Mouse (Mus musculus): ENCODE data around the gene Csmd2. TPM values are rescaled to one million over a fixed set of nuclear protein-coding genes. Genes with fewer than 3 reads are reported as not detected.

The Csmd2 gene
- polyA plus RNA-seq, 1 experiment from 2014 or later: 0.12 TPM

GRCm38 (mm10) chr4:128217991-128218595 lies 230.4 kb downstream of the Csmd2 start:
- no peak for ATAC-seq (ENCODE audit: insufficient read depth)
- Histone ChIP-seq H3K27me3 (ENCODE audit: insufficient read depth, low read length) (no peaks in the 10 kb centered on the region), H3K4me2 (no peak overlapping the region), H3K4me1 (ENCODE audit: insufficient read depth) (no peaks in the 10 kb centered on the region), H3K4me3 (ENCODE audit: low read depth, low read length) (no peak overlapping the region), H3K36me3 (ENCODE audit: insufficient read depth) (no peaks in the 10 kb centered on the region), H3K9ac (no peak overlapping the region), H3K27ac (ENCODE audit: low read depth) (no peak overlapping the region), H3K9me3 (ENCODE audit: low read depth, low read length) (no peaks in the 10 kb centered on the region)
- TF ChIP-seq CTCF (IDR thresholded peaks at IDR 0.05; ENCODE audit: low read depth): no peak
- 63% methylated on average over 13 of the region's 13 CpGs for WGBS
- DNase-seq: peak; percentile 6

DNA sequence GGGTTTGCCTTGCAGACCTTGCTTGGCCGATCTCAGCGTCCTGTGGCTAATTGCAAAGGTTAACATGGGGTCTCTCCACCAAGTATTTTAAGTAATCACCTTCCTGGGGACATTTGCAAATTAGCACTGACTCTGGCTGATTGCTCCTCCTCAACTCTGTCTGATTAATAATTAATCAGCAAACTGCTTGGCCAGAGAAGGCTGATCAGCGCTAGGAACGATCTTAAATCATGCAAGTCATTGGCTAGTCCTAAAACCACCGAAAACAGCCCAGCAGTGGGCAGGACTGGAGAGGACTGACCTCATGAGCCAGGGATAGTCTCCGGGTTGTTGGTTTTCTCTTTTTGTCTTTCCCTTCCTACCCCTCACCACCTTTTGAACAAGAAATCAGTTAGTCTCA lies 236.8 kb downstream of the Csmd2 start:
- H3K9ac ChIP-seq: no peak overlapping the region
- no peak overlapping the region for H3K27ac ChIP-seq (ENCODE audit: low read depth)
- no peak for TF ChIP-seq CTCF (IDR thresholded peaks at IDR 0.05; ENCODE audit: low read depth)
- no peaks in the 10 kb centered on the region for H3K4me1 ChIP-seq (ENCODE audit: insufficient read depth)
- H3K4me2 ChIP-seq: no peak overlapping the region
- no peaks in the 10 kb centered on the region for H3K36me3 ChIP-seq (ENCODE audit: insufficient read depth)
- no peak overlapping the region for H3K4me3 ChIP-seq (ENCODE audit: low read depth, low read length)
- DNase-seq: no peak
- H3K9me3 ChIP-seq (ENCODE audit: low read depth, low read length): no peaks in the 10 kb centered on the region
- no peak for ATAC-seq (ENCODE audit: insufficient read depth)
- 56% methylated on average over 6 of the region's 6 CpGs for WGBS
- no peaks in the 10 kb centered on the region for H3K27me3 ChIP-seq (ENCODE audit: insufficient read depth, low read length)

GRCm38 (mm10) chr4:128227377-128228316 lies 240.0 kb downstream of the Csmd2 start:
- no peak overlapping the region for H3K4me3 ChIP-seq (ENCODE audit: low read depth, low read length)
- no peak for DNase-seq
- H3K9ac ChIP-seq: no peak overlapping the region
- no peak overlapping the region for H3K4me2 ChIP-seq
- no peak overlapping the region for H3K27ac ChIP-seq (ENCODE audit: low read depth)
- no peak for ATAC-seq (ENCODE audit: insufficient read depth)
- H3K9me3 ChIP-seq (ENCODE audit: low read depth, low read length): no peaks in the 10 kb centered on the region
- TF ChIP-seq CTCF (IDR thresholded peaks at IDR 0.05; ENCODE audit: low read depth): no peak
- H3K4me1 ChIP-seq (ENCODE audit: insufficient read depth): no peaks in the 10 kb centered on the region
- no peaks in the 10 kb centered on the region for H3K27me3 ChIP-seq (ENCODE audit: insufficient read depth, low read length)
- WGBS: 26% methylated on average over 13 of the region's 13 CpGs
- no peaks in the 10 kb centered on the region for H3K36me3 ChIP-seq (ENCODE audit: insufficient read depth)

- TF ChIP-seq CTCF (IDR thresholded peaks at IDR 0.05; ENCODE audit: low read depth): no peak
- Histone ChIP-seq H3K4me2 (no peak overlapping the region), H3K9me3 (ENCODE audit: low read depth, low read length) (no peaks in the 10 kb centered on the region), H3K4me3 (ENCODE audit: low read depth, low read length) (no peak overlapping the region), H3K27me3 (ENCODE audit: insufficient read depth, low read length) (no peaks in the 10 kb centered on the region), H3K4me1 (ENCODE audit: insufficient read depth) (no peaks in the 10 kb centered on the region), H3K36me3 (ENCODE audit: insufficient read depth) (no peaks in the 10 kb centered on the region), H3K27ac (ENCODE audit: low read depth) (no peak overlapping the region), H3K9ac (no peak overlapping the region)
- DNase-seq (no peak), ATAC-seq (ENCODE audit: insufficient read depth) (no peak)
- WGBS: 68% methylated on average over 13 of the region's 13 CpGs
Measured at GRCm38 (mm10) chr4:128233458-128233857, 245.8 kb downstream of the Csmd2 start.

GRCm38 (mm10) chr4:128239113-128239512 lies 251.5 kb downstream of the Csmd2 start:
- no peaks in the 10 kb centered on the region for H3K27me3 ChIP-seq (ENCODE audit: insufficient read depth, low read length)
- DNase-seq: no peak
- WGBS: 47% methylated on average over 1 of the region's 1 CpGs
- H3K9me3 ChIP-seq (ENCODE audit: low read depth, low read length): no peaks in the 10 kb centered on the region
- no peak overlapping the region for H3K27ac ChIP-seq (ENCODE audit: low read depth)
- H3K4me2 ChIP-seq: no peak overlapping the region
- TF ChIP-seq CTCF (IDR thresholded peaks at IDR 0.05; ENCODE audit: low read depth): peak; percentile 4; the same call in 1 of the 2 replicates
- no peak overlapping the region for H3K4me3 ChIP-seq (ENCODE audit: low read depth, low read length)
- H3K36me3 ChIP-seq (ENCODE audit: insufficient read depth): no peaks in the 10 kb centered on the region
- no peaks in the 10 kb centered on the region for H3K4me1 ChIP-seq (ENCODE audit: insufficient read depth)
- ATAC-seq (ENCODE audit: insufficient read depth): no peak
- no peak overlapping the region for H3K9ac ChIP-seq

DNA sequence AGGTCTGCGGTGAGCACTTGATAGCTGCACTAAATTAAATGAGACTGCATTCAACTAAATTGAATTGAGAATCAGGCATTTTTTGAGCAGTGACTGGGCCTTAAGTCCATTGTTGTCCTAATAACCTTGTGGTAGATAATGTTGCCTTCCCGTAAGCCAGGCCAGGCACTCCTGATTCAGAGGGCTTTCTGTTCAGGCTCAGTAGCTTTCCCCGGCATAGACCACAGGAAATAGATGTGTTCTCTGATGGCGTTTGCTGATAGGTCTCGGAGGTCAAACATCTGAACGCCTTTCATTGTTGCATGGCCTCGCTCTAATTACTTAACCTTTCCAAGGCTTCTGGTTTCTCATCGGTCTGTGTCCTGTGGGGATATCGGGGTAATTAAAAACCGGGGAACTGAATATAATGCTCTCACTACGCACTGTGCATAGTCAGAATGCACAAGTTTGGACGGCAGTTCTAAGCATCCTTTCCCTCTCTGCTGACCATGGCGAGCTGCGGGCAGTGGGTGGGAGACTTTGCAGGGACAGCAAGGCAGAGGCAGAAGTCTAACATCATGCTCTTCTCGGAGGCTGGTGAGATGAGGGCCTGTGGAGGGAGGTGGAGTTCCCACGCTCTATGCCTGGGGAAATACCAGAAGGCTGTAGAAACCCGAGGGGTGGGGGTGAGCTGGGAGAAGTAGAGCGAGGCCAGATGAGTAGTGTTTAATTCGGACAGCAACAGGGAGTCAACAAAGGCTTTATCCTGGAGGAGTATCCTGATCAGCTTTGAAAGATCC lies 253.6 kb downstream of the Csmd2 start:
- H3K9me3 ChIP-seq (ENCODE audit: low read depth, low read length): no peaks in the 10 kb centered on the region
- H3K4me1 ChIP-seq (ENCODE audit: insufficient read depth): no peaks in the 10 kb centered on the region
- TF ChIP-seq CTCF (IDR thresholded peaks at IDR 0.05; ENCODE audit: low read depth): no peak
- no peaks in the 10 kb centered on the region for H3K36me3 ChIP-seq (ENCODE audit: insufficient read depth)
- ATAC-seq (ENCODE audit: insufficient read depth): no peak
- no peak for DNase-seq
- no peaks in the 10 kb centered on the region for H3K27me3 ChIP-seq (ENCODE audit: insufficient read depth, low read length)
- no peak overlapping the region for H3K4me3 ChIP-seq (ENCODE audit: low read depth, low read length)
- no peak overlapping the region for H3K9ac ChIP-seq
- 47% methylated on average over 19 of the region's 19 CpGs for WGBS
- no peak overlapping the region for H3K4me2 ChIP-seq
- no peak overlapping the region for H3K27ac ChIP-seq (ENCODE audit: low read depth)

Data from lung, embryonic 14.5 days (tissue).